Mouse (Mus musculus): Measurements from ENCODE around the gene Rfx2.

DNA sequence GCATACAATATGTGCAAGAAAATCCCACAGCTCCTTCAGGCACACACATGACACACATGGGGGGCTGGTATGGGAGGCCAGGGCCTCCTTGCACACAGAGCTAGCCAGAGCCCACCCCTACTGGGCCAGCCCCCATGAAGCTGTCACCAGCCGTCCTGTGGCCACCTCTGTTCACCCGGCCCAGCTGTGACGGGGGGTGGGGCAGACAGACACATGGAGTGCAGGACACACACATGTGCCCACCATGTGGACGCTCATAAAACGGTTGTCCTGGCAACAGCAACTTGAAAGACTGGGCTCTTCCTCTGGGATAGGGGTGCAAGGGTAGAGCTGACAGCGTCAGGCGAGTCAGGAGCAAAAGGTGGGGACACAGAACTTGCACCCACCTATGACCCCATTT is 71.6 kb downstream of the Rfx2 start:
- TF ChIP-seq CTCF (IDR thresholded peaks at IDR 0.05; ENCODE audit: low read depth, low read length) (no peak), GATA1 (IDR thresholded peaks at IDR 0.05; ENCODE audit: borderline replicate concordance, low read length) (no peak)
